Mouse (Mus musculus): Measurements from ENCODE around the gene Cldn7. TPM values are rescaled to one million over a fixed set of nuclear protein-coding genes. Genes with fewer than 3 reads are reported as not detected.
"Not testable (repeated sequence)": the region's sequence is repeated elsewhere in the genome, so short reads cannot be mapped to it uniquely, and the experiment has no call there.

The Cldn7 gene
- polyA plus RNA-seq, 1 experiment from 2014 or later: 7.5 TPM

DNA sequence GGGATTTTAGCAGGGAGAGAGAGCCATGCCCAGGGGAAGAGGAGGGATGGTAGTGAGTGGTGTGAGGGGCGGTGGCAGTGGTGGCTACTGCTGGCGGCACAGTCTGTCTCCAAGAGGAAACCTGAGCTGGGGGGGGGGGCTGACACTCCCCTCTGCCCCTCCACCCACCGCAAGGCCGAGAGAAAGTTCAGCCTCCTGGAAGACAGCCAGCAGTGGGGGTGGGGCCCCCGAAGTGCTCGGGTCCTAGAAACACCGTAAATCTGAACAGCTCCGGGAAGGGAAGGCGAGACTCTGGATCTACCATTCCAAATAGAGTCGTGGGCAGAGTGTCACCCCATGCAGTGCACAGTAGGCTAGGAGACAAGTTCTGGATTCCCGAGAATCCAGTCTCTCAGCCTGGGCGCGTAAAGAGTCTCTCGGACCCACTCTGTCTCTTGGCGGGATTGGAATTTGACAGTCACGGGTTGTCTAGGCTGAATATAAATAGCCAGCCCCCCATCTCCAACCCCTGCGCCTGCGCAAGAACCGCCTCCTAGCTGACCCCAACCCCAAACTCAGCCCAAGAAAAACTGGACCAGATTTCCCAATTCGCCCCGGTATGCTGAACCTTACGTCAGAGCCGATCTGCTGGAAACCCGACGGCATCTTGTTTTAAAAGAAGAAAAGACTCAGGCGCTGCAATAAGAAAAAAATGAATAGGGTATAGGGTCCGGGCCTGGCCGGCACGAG, 17.1 kb upstream of the Cldn7 start:
- Histone ChIP-seq H3K4me1 (ENCODE audit: control insufficient read depth, insufficient read depth, low read length) (peaks cover 9% of the 10 kb centered on the region), H3K27ac (ENCODE audit: low read length) (peak overlapping the region; percentile 97), H3K9ac (ENCODE audit: low read length) (peak overlapping the region; percentile 70), H3K4me3 (ENCODE audit: low read length) (peak overlapping the region; percentile 62), H3K36me3 (ENCODE audit: control insufficient read depth, insufficient read depth) (peaks cover 20% of the 10 kb centered on the region), H3K9me3 (replicated peaks; ENCODE audit: control insufficient read depth, low read length) (no peaks in the 10 kb centered on the region), H3K4me2 (ENCODE audit: low read depth, low read length) (peak overlapping the region; percentile 66), H3K27me3 (ENCODE audit: control insufficient read depth, insufficient read depth, low read length) (no peaks in the 10 kb centered on the region)
- peak; percentile 82 for ATAC-seq (replicated peaks; ENCODE audit: extremely low read depth, insufficient read depth, low FRiP score)
- WGBS: 6% methylated on average over 29 of the region's 29 CpGs

DNA sequence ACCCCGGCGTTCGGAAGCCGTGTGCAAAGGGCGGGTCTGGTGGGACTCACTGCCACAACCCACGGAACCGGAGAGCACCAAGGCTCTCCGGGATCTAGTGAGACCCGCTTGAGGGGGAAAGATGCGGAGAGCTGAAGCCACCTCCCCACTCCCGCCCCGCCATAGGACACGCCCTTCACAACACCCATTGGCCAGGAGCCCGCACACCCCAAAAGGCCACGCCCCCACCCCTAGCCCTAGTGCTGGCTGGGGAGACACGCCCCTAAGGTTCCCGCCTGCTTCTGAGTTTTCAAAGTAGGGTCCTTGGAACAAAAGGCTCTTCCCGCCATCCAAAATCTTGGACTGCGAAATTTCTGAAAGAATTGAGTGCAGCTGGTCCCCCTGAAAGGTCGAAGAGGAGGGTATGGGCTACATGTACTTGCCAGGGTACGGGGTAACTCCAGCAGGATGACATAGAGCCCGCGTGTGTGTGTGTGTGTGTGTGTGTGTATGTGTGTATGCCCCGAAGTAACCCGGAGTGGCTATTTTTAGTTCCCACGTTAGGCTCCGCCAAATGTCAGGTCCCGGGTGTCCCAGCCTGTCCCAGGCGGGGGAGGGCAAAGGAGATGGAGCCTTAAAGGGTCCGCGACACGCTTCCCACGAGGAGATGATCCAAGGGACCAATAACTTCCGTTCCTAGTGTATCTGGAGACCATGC, 16.4 kb upstream of the Cldn7 start, which contains the start of gene Slc2a4:
Gene Slc2a4, minus strand, starts transcription at position 123 of the 697 bp plus-strand sequence.
- H3K9me3 ChIP-seq (replicated peaks; ENCODE audit: control insufficient read depth, low read length): no peaks in the 10 kb centered on the region
- no peaks in the 10 kb centered on the region for H3K27me3 ChIP-seq (ENCODE audit: control insufficient read depth, insufficient read depth, low read length)
- H3K4me3 ChIP-seq (ENCODE audit: low read length): peak within 1 kb of the TSS; percentile 62
- H3K9ac ChIP-seq (ENCODE audit: low read length): peak within 1 kb of the TSS; percentile 70
- WGBS: under 1% methylated on average over 34 of the region's 34 CpGs
- ATAC-seq (replicated peaks; ENCODE audit: extremely low read depth, insufficient read depth, low FRiP score): peak; percentile 94
- H3K27ac ChIP-seq (ENCODE audit: low read length): peak within 1 kb of the TSS; percentile 97
- H3K4me2 ChIP-seq (ENCODE audit: low read depth, low read length): peak within 1 kb of the TSS; percentile 66
- peaks cover 18% of the 10 kb centered on the region for H3K36me3 ChIP-seq (ENCODE audit: control insufficient read depth, insufficient read depth)
- peaks cover 9% of the 10 kb centered on the region for H3K4me1 ChIP-seq (ENCODE audit: control insufficient read depth, insufficient read depth, low read length)

DNA sequence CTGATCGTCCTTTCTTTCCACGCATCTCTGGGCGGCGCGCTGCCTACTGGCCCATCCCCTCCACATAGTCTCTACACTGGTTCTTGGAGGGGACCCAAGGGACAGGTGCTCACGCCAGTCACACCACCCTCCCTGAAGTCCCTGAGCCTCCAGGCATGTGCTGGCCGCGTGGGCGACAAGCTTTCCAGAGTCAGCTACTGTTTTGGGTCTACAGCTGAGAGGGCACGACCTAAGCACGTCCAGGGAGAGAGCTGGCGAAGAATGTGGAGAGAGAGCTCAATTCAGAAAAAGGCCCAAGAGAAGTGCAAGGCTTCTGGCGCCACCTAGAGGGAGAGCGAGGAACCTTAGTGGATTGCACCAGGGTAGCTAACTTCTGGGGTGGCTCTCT, 15.8 kb upstream of the Cldn7 start:
- Histone ChIP-seq H3K27me3 (ENCODE audit: control insufficient read depth, insufficient read depth, low read length) (no peaks in the 10 kb centered on the region), H3K4me3 (ENCODE audit: low read length) (peak overlapping the region; percentile 62), H3K27ac (ENCODE audit: low read length) (peak overlapping the region; percentile 97), H3K9ac (ENCODE audit: low read length) (peak overlapping the region; percentile 67), H3K9me3 (replicated peaks; ENCODE audit: control insufficient read depth, low read length) (no peaks in the 10 kb centered on the region), H3K4me2 (ENCODE audit: low read depth, low read length) (peak overlapping the region; percentile 66), H3K4me1 (ENCODE audit: control insufficient read depth, insufficient read depth, low read length) (peaks cover 14% of the 10 kb centered on the region), H3K36me3 (ENCODE audit: control insufficient read depth, insufficient read depth) (peaks cover 16% of the 10 kb centered on the region)
- 0% methylated on average over 14 of the region's 14 CpGs for WGBS
- peak; percentile 35 for ATAC-seq (replicated peaks; ENCODE audit: extremely low read depth, insufficient read depth, low FRiP score)

DNA sequence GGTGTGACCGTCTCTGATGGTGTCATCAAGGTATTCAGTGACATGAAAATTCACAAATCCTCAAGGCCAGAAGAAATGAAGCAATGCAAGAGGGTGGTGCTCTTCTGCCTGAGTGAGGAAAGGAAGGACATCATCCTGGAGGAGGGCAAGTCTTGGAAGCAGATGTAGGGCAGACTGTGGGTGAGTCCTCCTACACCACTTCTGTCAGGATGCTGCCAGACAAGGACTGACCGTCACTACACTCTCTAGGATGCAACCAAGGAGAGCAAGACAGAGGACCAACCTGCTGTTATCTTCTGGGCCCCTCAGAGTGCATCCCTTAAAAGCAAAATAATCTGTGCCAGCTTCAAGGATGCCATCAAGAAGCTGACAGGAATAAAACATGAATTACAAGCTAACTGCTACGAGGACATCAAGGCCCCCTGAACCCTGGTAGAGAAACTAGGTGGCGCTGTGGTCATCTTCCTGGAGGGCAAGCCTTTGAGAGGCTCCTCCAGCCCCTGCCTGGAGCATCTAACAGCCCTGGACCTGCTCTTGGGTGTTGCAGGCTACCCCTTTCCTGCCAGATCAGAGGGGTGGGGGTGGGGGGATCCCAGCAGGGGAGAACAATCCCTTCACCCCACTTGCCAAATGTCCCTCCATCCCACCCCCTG, 13.6 kb upstream of the Cldn7 start:
- Histone ChIP-seq H3K27me3 (ENCODE audit: control insufficient read depth, insufficient read depth, low read length) (no peaks in the 10 kb centered on the region), H3K4me2 (ENCODE audit: low read depth, low read length) (no peak overlapping the region), H3K27ac (ENCODE audit: low read length) (no peak overlapping the region), H3K4me3 (ENCODE audit: low read length) (no peak overlapping the region), H3K9me3 (replicated peaks; ENCODE audit: control insufficient read depth, low read length) (no peaks in the 10 kb centered on the region), H3K4me1 (ENCODE audit: control insufficient read depth, insufficient read depth, low read length) (peaks cover 14% of the 10 kb centered on the region), H3K36me3 (ENCODE audit: control insufficient read depth, insufficient read depth) (no peaks in the 10 kb centered on the region), H3K9ac (ENCODE audit: low read length) (no peak overlapping the region)
- 37% methylated on average over 4 of the region's 4 CpGs for WGBS
- no peak for ATAC-seq (replicated peaks; ENCODE audit: extremely low read depth, insufficient read depth, low FRiP score)

GRCm38 (mm10) chr11:69952274-69952673, 12.3 kb upstream of the Cldn7 start:
- no peaks in the 10 kb centered on the region for H3K27me3 ChIP-seq (ENCODE audit: control insufficient read depth, insufficient read depth, low read length)
- H3K4me2 ChIP-seq (ENCODE audit: low read depth, low read length): no peak overlapping the region
- H3K27ac ChIP-seq (ENCODE audit: low read length): no peak overlapping the region
- no peaks in the 10 kb centered on the region for H3K36me3 ChIP-seq (ENCODE audit: control insufficient read depth, insufficient read depth)
- ATAC-seq (replicated peaks; ENCODE audit: extremely low read depth, insufficient read depth, low FRiP score): no peak
- H3K4me1 ChIP-seq (ENCODE audit: control insufficient read depth, insufficient read depth, low read length): peaks cover 9% of the 10 kb centered on the region
- WGBS: 58% methylated on average over 1 of the region's 1 CpGs
- H3K4me3 ChIP-seq (ENCODE audit: low read length): no peak overlapping the region
- H3K9me3 ChIP-seq (replicated peaks; ENCODE audit: control insufficient read depth, low read length): no peaks in the 10 kb centered on the region
- H3K9ac ChIP-seq (ENCODE audit: low read length): no peak overlapping the region

GRCm38 (mm10) chr11:69953267-69953915, 11.2 kb upstream of the Cldn7 start:
- Histone ChIP-seq H3K27me3 (ENCODE audit: control insufficient read depth, insufficient read depth, low read length) (no peaks in the 10 kb centered on the region), H3K9me3 (replicated peaks; ENCODE audit: control insufficient read depth, low read length) (no peaks in the 10 kb centered on the region), H3K4me1 (ENCODE audit: control insufficient read depth, insufficient read depth, low read length) (peaks cover 9% of the 10 kb centered on the region), H3K9ac (ENCODE audit: low read length) (0 out of 2 replicates have a peak overlapping the region, but pooled peaks have one; percentile 20), H3K27ac (ENCODE audit: low read length) (no peak overlapping the region), H3K4me2 (ENCODE audit: low read depth, low read length) (no peak overlapping the region; the same call in 1 of the 2 replicates), H3K36me3 (ENCODE audit: control insufficient read depth, insufficient read depth) (no peaks in the 10 kb centered on the region), H3K4me3 (ENCODE audit: low read length) (no peak overlapping the region)
- 26% methylated on average over 11 of the region's 11 CpGs for WGBS
- ATAC-seq (replicated peaks; ENCODE audit: extremely low read depth, insufficient read depth, low FRiP score): no peak

DNA sequence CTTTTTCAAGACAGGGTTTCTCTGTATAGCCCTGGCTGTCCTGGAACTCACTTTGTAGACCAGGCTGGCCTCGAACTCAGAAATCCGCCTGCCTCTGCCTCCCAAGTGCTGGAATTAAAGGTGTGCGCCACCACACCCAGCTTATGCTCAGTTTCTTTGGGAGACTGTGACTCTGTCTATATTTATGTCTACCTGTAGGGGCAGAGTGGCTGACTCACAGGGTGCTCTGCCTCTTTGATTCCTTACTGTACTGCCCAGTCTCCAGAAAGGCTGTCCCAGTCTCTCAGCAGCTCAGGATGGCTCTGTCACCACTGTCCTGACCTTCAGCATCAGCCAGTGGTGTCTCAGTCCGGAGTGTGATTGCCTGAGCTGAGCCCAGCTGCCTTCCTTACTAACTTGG, 9.0 kb upstream of the Cldn7 start:
- not testable (repeated sequence) for H3K9ac ChIP-seq (ENCODE audit: low read length); ATAC-seq (replicated peaks; ENCODE audit: extremely low read depth, insufficient read depth, low FRiP score); H3K4me2 ChIP-seq (ENCODE audit: low read depth, low read length); H3K4me3 ChIP-seq (ENCODE audit: low read length); H3K27ac ChIP-seq (ENCODE audit: low read length); H3K4me1 ChIP-seq (ENCODE audit: control insufficient read depth, insufficient read depth, low read length); H3K36me3 ChIP-seq (ENCODE audit: control insufficient read depth, insufficient read depth); H3K27me3 ChIP-seq (ENCODE audit: control insufficient read depth, insufficient read depth, low read length); H3K9me3 ChIP-seq (replicated peaks; ENCODE audit: control insufficient read depth, low read length)
- 76% methylated on average over 4 of the region's 4 CpGs for WGBS

DNA sequence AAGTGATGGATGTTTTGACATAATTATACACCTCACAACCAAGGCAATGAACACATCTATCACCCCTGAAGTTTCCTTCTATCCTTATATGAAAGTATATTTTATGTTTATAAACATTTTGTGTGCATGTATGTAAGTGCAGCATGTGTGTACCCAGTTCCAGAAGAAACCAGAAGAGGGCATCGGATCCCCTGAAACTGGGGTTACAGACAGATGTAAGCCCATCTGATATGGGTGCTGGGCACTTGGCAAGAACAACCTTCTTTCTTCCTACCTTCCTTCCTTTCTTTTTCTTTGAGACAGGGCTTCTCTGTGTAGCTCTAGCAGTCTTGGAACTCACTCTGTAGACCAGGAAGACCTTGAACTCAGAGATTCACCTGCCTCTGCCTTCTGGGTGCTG, 8.4 kb upstream of the Cldn7 start:
- ATAC-seq (replicated peaks; ENCODE audit: extremely low read depth, insufficient read depth, low FRiP score): no peak

More for the DNA sequence above, 8.4 kb upstream of the Cldn7 start:
- Histone ChIP-seq H3K4me3 (ENCODE audit: low read length) (no peak overlapping the region), H3K27ac (ENCODE audit: low read length) (no peak overlapping the region), H3K36me3 (ENCODE audit: control insufficient read depth, insufficient read depth) (no peaks in the 10 kb centered on the region), H3K4me1 (ENCODE audit: control insufficient read depth, insufficient read depth, low read length) (peaks cover 5% of the 10 kb centered on the region; the same call in 1 of the 2 replicates), H3K27me3 (ENCODE audit: control insufficient read depth, insufficient read depth, low read length) (peaks cover 2% of the 10 kb centered on the region; the same call in 1 of the 2 replicates), H3K4me2 (ENCODE audit: low read depth, low read length) (no peak overlapping the region), H3K9me3 (replicated peaks; ENCODE audit: control insufficient read depth, low read length) (no peaks in the 10 kb centered on the region), H3K9ac (ENCODE audit: low read length) (no peak overlapping the region)
- 66% methylated on average over 1 of the region's 1 CpGs for WGBS

All from heart, embryonic 16.5 days (tissue).